Mouse (Mus musculus): ENCODE measurements around the gene Pradc1. TPM values are rescaled to one million over a fixed set of nuclear protein-coding genes. Genes with fewer than 3 reads are reported as not detected.
A peak's percentile ranks its signal among the peaks of the same experiment; 100 is the strongest.

The Pradc1 gene
- polyA plus RNA-seq, 1 experiment from 2014 or later = 40.8 TPM

GRCm38 (mm10) chr6:85447351-85447750, 4.4 kb downstream of the Pradc1 start:
- Histone ChIP-seq H3K4me3 (no peak overlapping the region), H3K27ac (no peak overlapping the region), H3K27me3 (replicated peaks) (no peaks in the 10 kb centered on the region), H3K9ac (no peak overlapping the region), H3K36me3 (peaks cover 64% of the 10 kb centered on the region), H3K4me2 (no peak overlapping the region), H3K4me1 (peaks cover 13% of the 10 kb centered on the region), H3K9me3 (replicated peaks) (no peaks in the 10 kb centered on the region)
- WGBS (ENCODE audit: insufficient replicate concordance) = 86% methylated on average over 6 of the region's 6 CpGs
- ATAC-seq = no peak

- Histone ChIP-seq H3K4me1 (peaks cover 8% of the 10 kb centered on the region), H3K36me3 (peaks cover 84% of the 10 kb centered on the region), H3K27ac (no peak overlapping the region), H3K4me2 (no peak overlapping the region), H3K9ac (no peak overlapping the region), H3K27me3 (replicated peaks) (no peaks in the 10 kb centered on the region), H3K4me3 (no peak overlapping the region), H3K9me3 (replicated peaks) (no peaks in the 10 kb centered on the region)
- 77% methylated on average over 5 of the region's 5 CpGs for WGBS (ENCODE audit: insufficient replicate concordance)
- no peak for ATAC-seq
Observed at GRCm38 (mm10) chr6:85445286-85445685, 6.5 kb downstream of the Pradc1 start.

- Histone ChIP-seq H3K9ac (no peak overlapping the region), H3K4me2 (no peak overlapping the region), H3K27ac (no peak overlapping the region; the same call in 1 of the 2 replicates), H3K36me3 (peaks cover 93% of the 10 kb centered on the region), H3K9me3 (replicated peaks) (no peaks in the 10 kb centered on the region), H3K4me1 (no peaks in the 10 kb centered on the region), H3K4me3 (no peak overlapping the region), H3K27me3 (replicated peaks) (no peaks in the 10 kb centered on the region)
- 78% methylated on average over 8 of the region's 8 CpGs for WGBS (ENCODE audit: insufficient replicate concordance)
- no peak for ATAC-seq
Observed at GRCm38 (mm10) chr6:85444266-85444965, 7.4 kb downstream of the Pradc1 start.

GRCm38 (mm10) chr6:85443488-85444233, 8.1 kb downstream of the Pradc1 start:
- Histone ChIP-seq H3K4me2 (no peak overlapping the region), H3K4me1 (no peaks in the 10 kb centered on the region), H3K36me3 (peaks cover 99% of the 10 kb centered on the region), H3K9me3 (replicated peaks) (no peaks in the 10 kb centered on the region), H3K9ac (no peak overlapping the region), H3K27me3 (replicated peaks) (no peaks in the 10 kb centered on the region), H3K27ac (no peak overlapping the region), H3K4me3 (no peak overlapping the region)
- WGBS (ENCODE audit: insufficient replicate concordance) = 80% methylated on average over 3 of the region's 3 CpGs
- ATAC-seq = no peak

- Histone ChIP-seq H3K9me3 (replicated peaks) (no peaks in the 10 kb centered on the region), H3K36me3 (peaks cover 86% of the 10 kb centered on the region), H3K4me2 (no peak overlapping the region), H3K27ac (no peak overlapping the region), H3K4me1 (no peaks in the 10 kb centered on the region), H3K4me3 (no peak overlapping the region), H3K27me3 (replicated peaks) (no peaks in the 10 kb centered on the region), H3K9ac (no peak overlapping the region)
- 74% methylated on average over 4 of the region's 4 CpGs for WGBS (ENCODE audit: insufficient replicate concordance)
- ATAC-seq = no peak
Observed at GRCm38 (mm10) chr6:85441142-85441541, 10.6 kb downstream of the Pradc1 start.

GRCm38 (mm10) chr6:85436631-85437030, 15.1 kb downstream of the Pradc1 start:
- H3K4me1 ChIP-seq = peaks cover 26% of the 10 kb centered on the region
- H3K9ac ChIP-seq = no peak overlapping the region
- 73% methylated on average over 5 of the region's 6 CpGs for WGBS (ENCODE audit: insufficient replicate concordance)
- H3K9me3 ChIP-seq (replicated peaks) = no peaks in the 10 kb centered on the region
- ATAC-seq = no peak
- H3K36me3 ChIP-seq = peaks cover 41% of the 10 kb centered on the region
- no peaks in the 10 kb centered on the region for H3K27me3 ChIP-seq (replicated peaks)
- H3K4me2 ChIP-seq = no peak overlapping the region
- H3K4me3 ChIP-seq = no peak overlapping the region
- no peak overlapping the region for H3K27ac ChIP-seq

- H3K4me1 ChIP-seq = peaks cover 30% of the 10 kb centered on the region
- H3K4me3 ChIP-seq = no peak overlapping the region
- H3K36me3 ChIP-seq = peaks cover 36% of the 10 kb centered on the region
- no peaks in the 10 kb centered on the region for H3K9me3 ChIP-seq (replicated peaks)
- H3K4me2 ChIP-seq = no peak overlapping the region
- no peak for ATAC-seq
- H3K27ac ChIP-seq = no peak overlapping the region
- H3K9ac ChIP-seq = no peak overlapping the region
- no peaks in the 10 kb centered on the region for H3K27me3 ChIP-seq (replicated peaks)
- WGBS (ENCODE audit: insufficient replicate concordance) = 57% methylated on average over 1 of the region's 1 CpGs
Observed at GRCm38 (mm10) chr6:85436204-85436603, 15.6 kb downstream of the Pradc1 start.

- no peak for ATAC-seq
- peaks cover 13% of the 10 kb centered on the region for H3K36me3 ChIP-seq
- H3K4me2 ChIP-seq = peak overlapping the region; percentile 93; the same call in 1 of the 2 replicates
- no peak overlapping the region for H3K4me3 ChIP-seq
- H3K27ac ChIP-seq = peak overlapping the region; percentile 39; the same call in 1 of the 2 replicates
- H3K27me3 ChIP-seq (replicated peaks) = peaks cover 14% of the 10 kb centered on the region; the same call in 1 of the 2 replicates
- H3K9me3 ChIP-seq (replicated peaks) = no peaks in the 10 kb centered on the region
- 62% methylated on average over 5 of the region's 5 CpGs for WGBS (ENCODE audit: insufficient replicate concordance)
- peaks cover 30% of the 10 kb centered on the region for H3K4me1 ChIP-seq
- no peak overlapping the region for H3K9ac ChIP-seq
Observed at GRCm38 (mm10) chr6:85433865-85434264, 17.9 kb downstream of the Pradc1 start.

- Histone ChIP-seq H3K4me3 (peak within 1 kb of the TSS; percentile 92), H3K4me1 (peaks cover 30% of the 10 kb centered on the region), H3K4me2 (peak within 1 kb of the TSS; percentile 93), H3K36me3 (no peaks in the 10 kb centered on the region), H3K9me3 (replicated peaks) (no peaks in the 10 kb centered on the region), H3K27ac (peak within 1 kb of the TSS; percentile 38; the same call in 1 of the 2 replicates), H3K9ac (peak within 1 kb of the TSS; percentile 80), H3K27me3 (replicated peaks) (peaks cover 32% of the 10 kb centered on the region)
- ATAC-seq = peak; percentile 91
- 1% methylated on average over 39 of the region's 39 CpGs for WGBS (ENCODE audit: insufficient replicate concordance)
Observed at GRCm38 (mm10) chr6:85431842-85432431, 19.8 kb downstream of the Pradc1 start, which contains the start of gene Smyd5. TSS of gene Smyd5 (plus strand) at chr6:85431989.

GRCm38 (mm10) chr6:85431274-85431841, 20.4 kb downstream of the Pradc1 start:
- peak overlapping the region; percentile 93 for H3K4me2 ChIP-seq

GRCm38 (mm10) chr6:85423836-85424379, 27.9 kb downstream of the Pradc1 start, which contains the start of gene Noto:
TSS of gene Noto (plus strand) at chr6:85423886.
- 20% methylated on average over 28 of the region's 28 CpGs for WGBS (ENCODE audit: insufficient replicate concordance)
- Histone ChIP-seq H3K9me3 (replicated peaks) (no peaks in the 10 kb centered on the region), H3K36me3 (no peaks in the 10 kb centered on the region), H3K4me1 (no peaks in the 10 kb centered on the region), H3K9ac (no peak within 1 kb of the TSS), H3K27ac (no peak within 1 kb of the TSS), H3K4me3 (no peak within 1 kb of the TSS), H3K27me3 (replicated peaks) (peaks cover 78% of the 10 kb centered on the region), H3K4me2 (peak within 1 kb of the TSS; percentile 12; the same call in 1 of the 2 replicates)
- ATAC-seq = no peak

More at GRCm38 (mm10) chr6:85431274-85431841, 20.4 kb downstream of the Pradc1 start:
- peaks cover 30% of the 10 kb centered on the region for H3K4me1 ChIP-seq
- WGBS (ENCODE audit: insufficient replicate concordance) = 46% methylated on average over 8 of the region's 8 CpGs
- no peak for ATAC-seq
- peaks cover 37% of the 10 kb centered on the region for H3K27me3 ChIP-seq (replicated peaks)
- H3K36me3 ChIP-seq = no peaks in the 10 kb centered on the region
- peak overlapping the region; percentile 80 for H3K9ac ChIP-seq
- H3K9me3 ChIP-seq (replicated peaks) = no peaks in the 10 kb centered on the region
- no peak overlapping the region for H3K27ac ChIP-seq
- peak overlapping the region; percentile 92 for H3K4me3 ChIP-seq

Data from liver, embryonic 12.5 days (tissue).